Mouse (Mus musculus): ENCODE data around the gene Lyzl4. TPM values are rescaled to one million over a fixed set of nuclear protein-coding genes. Genes with fewer than 3 reads are reported as not detected.

Gene Lyzl4
- polyA plus RNA-seq, 1 experiment from 2014 or later: 0.41 TPM

GRCm38 (mm10) chr9:121549010-121549409, 92.9 kb downstream of the Lyzl4 start:
- no peak overlapping the region for H3K27ac ChIP-seq (ENCODE audit: low read length)
- peaks cover 6% of the 10 kb centered on the region; the same call in 1 of the 2 replicates for H3K4me1 ChIP-seq (ENCODE audit: control insufficient read depth, insufficient read depth, low read length)
- WGBS: 37% methylated on average over 5 of the region's 5 CpGs

GRCm38 (mm10) chr9:121547431-121547830, 94.5 kb downstream of the Lyzl4 start:
- no peaks in the 10 kb centered on the region for H3K36me3 ChIP-seq (ENCODE audit: control insufficient read depth, insufficient read depth, low read length)
- H3K9me3 ChIP-seq (replicated peaks; ENCODE audit: control insufficient read depth, low read length): no peaks in the 10 kb centered on the region
- H3K27ac ChIP-seq (ENCODE audit: low read length): no peak overlapping the region
- H3K4me3 ChIP-seq (replicated peaks; ENCODE audit: low read length): no peak overlapping the region
- ATAC-seq (ENCODE audit: insufficient read depth, low FRiP score): no peak
- no peaks in the 10 kb centered on the region for H3K27me3 ChIP-seq (ENCODE audit: control insufficient read depth, insufficient read depth, low read length)
- 52% methylated on average over 4 of the region's 4 CpGs for WGBS
- no peaks in the 10 kb centered on the region for H3K4me1 ChIP-seq (ENCODE audit: control insufficient read depth, insufficient read depth, low read length)
- no peak overlapping the region for H3K9ac ChIP-seq (ENCODE audit: low read length)
- no peak overlapping the region for H3K4me2 ChIP-seq (ENCODE audit: low read depth, low read length)

More at GRCm38 (mm10) chr9:121549010-121549409, 92.9 kb downstream of the Lyzl4 start:
- Histone ChIP-seq H3K4me3 (replicated peaks; ENCODE audit: low read length) (no peak overlapping the region), H3K27me3 (ENCODE audit: control insufficient read depth, insufficient read depth, low read length) (no peaks in the 10 kb centered on the region), H3K9me3 (replicated peaks; ENCODE audit: control insufficient read depth, low read length) (no peaks in the 10 kb centered on the region), H3K9ac (ENCODE audit: low read length) (no peak overlapping the region), H3K36me3 (ENCODE audit: control insufficient read depth, insufficient read depth, low read length) (no peaks in the 10 kb centered on the region), H3K4me2 (ENCODE audit: low read depth, low read length) (no peak overlapping the region)
- ATAC-seq (ENCODE audit: insufficient read depth, low FRiP score): no peak

GRCm38 (mm10) chr9:121541530-121541929, 100.4 kb downstream of the Lyzl4 start:
- Histone ChIP-seq H3K27ac (ENCODE audit: low read length) (no peak overlapping the region), H3K4me1 (ENCODE audit: control insufficient read depth, insufficient read depth, low read length) (no peaks in the 10 kb centered on the region), H3K4me2 (ENCODE audit: low read depth, low read length) (no peak overlapping the region), H3K9ac (ENCODE audit: low read length) (no peak overlapping the region), H3K9me3 (replicated peaks; ENCODE audit: control insufficient read depth, low read length) (peaks cover 4% of the 10 kb centered on the region; the same call in 1 of the 2 replicates), H3K27me3 (ENCODE audit: control insufficient read depth, insufficient read depth, low read length) (no peaks in the 10 kb centered on the region), H3K36me3 (ENCODE audit: control insufficient read depth, insufficient read depth, low read length) (no peaks in the 10 kb centered on the region), H3K4me3 (replicated peaks; ENCODE audit: low read length) (no peak overlapping the region)
- ATAC-seq (ENCODE audit: insufficient read depth, low FRiP score): no peak

GRCm38 (mm10) chr9:121532626-121533025, 109.3 kb downstream of the Lyzl4 start:
- no peak overlapping the region for H3K27ac ChIP-seq (ENCODE audit: low read length)
- H3K36me3 ChIP-seq (ENCODE audit: control insufficient read depth, insufficient read depth, low read length): no peaks in the 10 kb centered on the region
- no peak for ATAC-seq (ENCODE audit: insufficient read depth, low FRiP score)
- no peaks in the 10 kb centered on the region for H3K27me3 ChIP-seq (ENCODE audit: control insufficient read depth, insufficient read depth, low read length)
- no peaks in the 10 kb centered on the region for H3K4me1 ChIP-seq (ENCODE audit: control insufficient read depth, insufficient read depth, low read length)
- no peak overlapping the region for H3K9ac ChIP-seq (ENCODE audit: low read length)
- 87% methylated on average over 9 of the region's 9 CpGs for WGBS
- H3K4me2 ChIP-seq (ENCODE audit: low read depth, low read length): no peak overlapping the region
- H3K9me3 ChIP-seq (replicated peaks; ENCODE audit: control insufficient read depth, low read length): peaks cover 5% of the 10 kb centered on the region; the same call in 1 of the 2 replicates
- no peak overlapping the region for H3K4me3 ChIP-seq (replicated peaks; ENCODE audit: low read length)

- Histone ChIP-seq H3K9ac (ENCODE audit: low read length) (no peak overlapping the region), H3K36me3 (ENCODE audit: control insufficient read depth, insufficient read depth, low read length) (no peaks in the 10 kb centered on the region), H3K9me3 (replicated peaks; ENCODE audit: control insufficient read depth, low read length) (0 out of 2 replicates have a peak, but pooled peaks cover 7% of the 10 kb centered on the region), H3K4me2 (ENCODE audit: low read depth, low read length) (no peak overlapping the region), H3K27me3 (ENCODE audit: control insufficient read depth, insufficient read depth, low read length) (no peaks in the 10 kb centered on the region), H3K4me1 (ENCODE audit: control insufficient read depth, insufficient read depth, low read length) (no peaks in the 10 kb centered on the region), H3K4me3 (replicated peaks; ENCODE audit: low read length) (no peak overlapping the region), H3K27ac (ENCODE audit: low read length) (no peak overlapping the region)
- WGBS: 58% methylated on average over 8 of the region's 8 CpGs
- ATAC-seq (ENCODE audit: insufficient read depth, low FRiP score): no peak
Measured at GRCm38 (mm10) chr9:121528605-121529357, 113.1 kb downstream of the Lyzl4 start.

Other genes with a start within 250 kb of the Lyzl4 start
- 11.5 and 12.5 TPM in 2 replicates for gene Cck, start 146.4 kb downstream of the Lyzl4 start, polyA plus RNA-seq (2015; fragmentation: Nextera tagmentation; extraction: Ambion mirVana)
- gene Vipr1, start 620 bp upstream of the Lyzl4 start, polyA plus RNA-seq (2015; fragmentation: Nextera tagmentation; extraction: Ambion mirVana): 0.82 and 1.0 TPM in 2 replicates
- 8.8 and 9.4 TPM in 2 replicates for gene Sec22c, start 63.4 kb upstream of the Lyzl4 start, polyA plus RNA-seq (2015; fragmentation: Nextera tagmentation; extraction: Ambion mirVana)
- gene Ss18l2, start 68.2 kb upstream of the Lyzl4 start, polyA plus RNA-seq (2015; fragmentation: Nextera tagmentation; extraction: Ambion mirVana): 103 and 112 TPM in 2 replicates
- gene Nktr, start 77.1 kb upstream of the Lyzl4 start, polyA plus RNA-seq (2015; fragmentation: Nextera tagmentation; extraction: Ambion mirVana): 54.7 and 55.6 TPM in 2 replicates
- 7.9 and 8.0 TPM in 2 replicates for gene Zfp651, start 117.2 kb upstream of the Lyzl4 start, polyA plus RNA-seq (2015; fragmentation: Nextera tagmentation; extraction: Ambion mirVana)
- 0.45 and 8.0 TPM in 2 replicates for gene Klhl40, start 135.5 kb upstream of the Lyzl4 start, polyA plus RNA-seq (2015; fragmentation: Nextera tagmentation; extraction: Ambion mirVana)
- 2.2 and 4.3 TPM in 2 replicates for gene Hhatl, start 150.4 kb upstream of the Lyzl4 start, polyA plus RNA-seq (2015; fragmentation: Nextera tagmentation; extraction: Ambion mirVana)
- gene Ccdc13, start 197.4 kb upstream of the Lyzl4 start, polyA plus RNA-seq (2015; fragmentation: Nextera tagmentation; extraction: Ambion mirVana): 0.56 and 0.59 TPM in 2 replicates
- 293 and 317 TPM in 2 replicates for gene Higd1a, start 216.3 kb upstream of the Lyzl4 start, polyA plus RNA-seq (2015; fragmentation: Nextera tagmentation; extraction: Ambion mirVana)